Mouse (Mus musculus) midbrain, embryonic 12.5 days (tissue): ENCODE results near the gene Lrrc71. TPM values are rescaled to one million over a fixed set of nuclear protein-coding genes. Genes with fewer than 3 reads are reported as not detected.

Experiments used
- ATAC-seq: fragments of 200-750 bp; cut with Nextera tagmentation; 2 replicates; pipeline ENCODE4 v1.8.0; 2017; ENCODE audit warnings: low read depth, moderate TSS enrichment, moderate library complexity; ENCODE audit not compliant: low FRiP score
- H3K27ac ChIP-seq: fragments of 300-500 bp; sonication (generic); replicated peaks from 2 replicates; pipeline ENCODE4 v1.5.1; 2016; ENCODE audit warnings: mild to moderate bottlenecking
- H3K27me3 ChIP-seq: fragments of 300-500 bp; sonication (generic); 2 replicates; pipeline ENCODE4 v1.6.1; 2016; ENCODE audit warnings: mild to moderate bottlenecking
- H3K36me3 ChIP-seq: fragments of 300-500 bp; sonication (generic); 2 replicates; pipeline ENCODE4 v1.6.1; 2016
- H3K4me1 ChIP-seq: fragments of 300-500 bp; sonication (generic); 2 replicates; pipeline ENCODE4 v1.6.1; 2016
- H3K4me2 ChIP-seq: fragments of 300-500 bp; sonication (generic); replicated peaks from 2 replicates; pipeline ENCODE4 v1.6.1; 2016; ENCODE audit warnings: mild to moderate bottlenecking, moderate library complexity
- H3K4me3 ChIP-seq: fragments of 300-500 bp; sonication (generic); 2 replicates; pipeline ENCODE4 v1.5.1; 2016; ENCODE audit warnings: mild to moderate bottlenecking
- H3K9ac ChIP-seq: fragments of 300-500 bp; sonication (generic); replicated peaks from 2 replicates; pipeline ENCODE4 v1.6.1; 2016; ENCODE audit warnings: mild to moderate bottlenecking, moderate library complexity
- H3K9me3 ChIP-seq: fragments of 300-500 bp; sonication (generic); 2 replicates; pipeline ENCODE4 v1.6.1; 2016; ENCODE audit warnings: mild to moderate bottlenecking
- WGBS: fragments of 180-500 bp; shearing (Covaris S2); methylation state at CpG from one replicate; pipeline ENCODE4 v1.1.7; 2016; 5-methylcytosine and 5-hydroxymethylcytosine counted together
- polyA plus RNA-seq: library from polyadenylated mRNA; unstranded; fragments of >200 nt; fragmentation: Nextera tagmentation; extraction: Ambion mirVana; gene quantifications from 2 replicates; pipeline ENCODE4 v1.2.1, GENCODE M21; 2016

The Lrrc71 gene
- polyA plus RNA-seq, 1 experiment from 2014 or later: 0.73 TPM

- WGBS: 49% methylated on average over 6 of the region's 6 CpGs
- H3K27ac ChIP-seq: no peak overlapping the region
- ATAC-seq: no peak
- no peak overlapping the region for H3K4me2 ChIP-seq
- no peak overlapping the region for H3K9ac ChIP-seq
- no peaks in the 10 kb centered on the region for H3K9me3 ChIP-seq
- H3K27me3 ChIP-seq: peaks cover 61% of the 10 kb centered on the region
- H3K4me3 ChIP-seq: no peak overlapping the region
- H3K36me3 ChIP-seq: no peaks in the 10 kb centered on the region
- peaks cover 6% of the 10 kb centered on the region; the same call in 1 of the 2 replicates for H3K4me1 ChIP-seq
Measured at GRCm38 (mm10) chr3:87771088-87771487, 22.7 kb upstream of the Lrrc71 start.

- H3K9me3 ChIP-seq: no peaks in the 10 kb centered on the region
- H3K4me2 ChIP-seq: no peak overlapping the region
- H3K4me3 ChIP-seq: no peak overlapping the region
- H3K27me3 ChIP-seq: peaks cover 61% of the 10 kb centered on the region
- H3K4me1 ChIP-seq: peaks cover 6% of the 10 kb centered on the region; the same call in 1 of the 2 replicates
- no peaks in the 10 kb centered on the region for H3K36me3 ChIP-seq
- under 1% methylated on average over 4 of the region's 4 CpGs for WGBS
- H3K9ac ChIP-seq: no peak overlapping the region
- ATAC-seq: no peak
- no peak overlapping the region for H3K27ac ChIP-seq
Measured at GRCm38 (mm10) chr3:87770280-87770679, 21.9 kb upstream of the Lrrc71 start.

GRCm38 (mm10) chr3:87769506-87769905 is 21.1 kb upstream of the Lrrc71 start:
- no peak for ATAC-seq
- Histone ChIP-seq H3K27me3 (peaks cover 67% of the 10 kb centered on the region), H3K4me2 (no peak overlapping the region), H3K9ac (no peak overlapping the region), H3K9me3 (no peaks in the 10 kb centered on the region), H3K4me1 (peaks cover 7% of the 10 kb centered on the region; the same call in 1 of the 2 replicates), H3K36me3 (no peaks in the 10 kb centered on the region), H3K4me3 (no peak overlapping the region), H3K27ac (no peak overlapping the region)
- WGBS: 78% methylated on average over 8 of the region's 8 CpGs

- H3K4me1 ChIP-seq: peaks cover 12% of the 10 kb centered on the region
- WGBS: 3% methylated on average over 37 of the region's 37 CpGs
- H3K36me3 ChIP-seq: no peaks in the 10 kb centered on the region
- peak overlapping the region; percentile 46; the same call in 1 of the 2 replicates for H3K9ac ChIP-seq
- 0 out of 2 replicates have a peak overlapping the region, but pooled peaks have one; percentile 30 for H3K27ac ChIP-seq
- ATAC-seq: 0 out of 2 replicates have a peak, but pooled peaks have one; percentile 48
- no peaks in the 10 kb centered on the region for H3K9me3 ChIP-seq
- H3K4me3 ChIP-seq: peak overlapping the region; percentile 36
- H3K27me3 ChIP-seq: peaks cover 74% of the 10 kb centered on the region
- peak overlapping the region; percentile 47 for H3K4me2 ChIP-seq
Measured at GRCm38 (mm10) chr3:87768844-87769243, 20.4 kb upstream of the Lrrc71 start.

GRCm38 (mm10) chr3:87768431-87768830 is 20.0 kb upstream of the Lrrc71 start:
- 59% methylated on average over 6 of the region's 6 CpGs for WGBS
- Histone ChIP-seq H3K4me2 (peak overlapping the region; percentile 47), H3K4me1 (peaks cover 16% of the 10 kb centered on the region), H3K9ac (peak overlapping the region; percentile 46; the same call in 1 of the 2 replicates), H3K27me3 (peaks cover 76% of the 10 kb centered on the region), H3K27ac (0 out of 2 replicates have a peak overlapping the region, but pooled peaks have one; percentile 30), H3K36me3 (no peaks in the 10 kb centered on the region), H3K9me3 (no peaks in the 10 kb centered on the region), H3K4me3 (peak overlapping the region; percentile 36)
- ATAC-seq: no peak

- no peak overlapping the region for H3K9ac ChIP-seq
- 57% methylated on average over 8 of the region's 8 CpGs for WGBS
- no peaks in the 10 kb centered on the region for H3K36me3 ChIP-seq
- H3K4me1 ChIP-seq: peaks cover 19% of the 10 kb centered on the region
- no peak overlapping the region for H3K27ac ChIP-seq
- no peaks in the 10 kb centered on the region for H3K9me3 ChIP-seq
- no peak overlapping the region for H3K4me2 ChIP-seq
- peaks cover 78% of the 10 kb centered on the region for H3K27me3 ChIP-seq
- no peak for ATAC-seq
- 0 out of 2 replicates have a peak overlapping the region, but pooled peaks have one; percentile 3 for H3K4me3 ChIP-seq
Measured at GRCm38 (mm10) chr3:87767764-87768163, 19.3 kb upstream of the Lrrc71 start.

GRCm38 (mm10) chr3:87766284-87766667 is 17.9 kb upstream of the Lrrc71 start:
- H3K9ac ChIP-seq: no peak overlapping the region
- no peak overlapping the region for H3K4me3 ChIP-seq
- H3K9me3 ChIP-seq: no peaks in the 10 kb centered on the region
- peaks cover 19% of the 10 kb centered on the region for H3K4me1 ChIP-seq
- no peak overlapping the region for H3K4me2 ChIP-seq
- ATAC-seq: no peak
- H3K27ac ChIP-seq: no peak overlapping the region
- no peaks in the 10 kb centered on the region for H3K36me3 ChIP-seq
- 84% methylated on average over 3 of the region's 3 CpGs for WGBS
- peaks cover 71% of the 10 kb centered on the region for H3K27me3 ChIP-seq

- H3K9ac ChIP-seq: no peak overlapping the region
- ATAC-seq: no peak
- no peak overlapping the region for H3K4me2 ChIP-seq
- H3K9me3 ChIP-seq: no peaks in the 10 kb centered on the region
- peaks cover 74% of the 10 kb centered on the region for H3K27me3 ChIP-seq
- H3K27ac ChIP-seq: 0 out of 2 replicates have a peak overlapping the region, but pooled peaks have one; percentile 10
- WGBS: 81% methylated on average over 5 of the region's 5 CpGs
- peaks cover 19% of the 10 kb centered on the region for H3K4me1 ChIP-seq
- no peak overlapping the region for H3K4me3 ChIP-seq
- H3K36me3 ChIP-seq: no peaks in the 10 kb centered on the region
Measured at GRCm38 (mm10) chr3:87765631-87766283, 17.3 kb upstream of the Lrrc71 start.

GRCm38 (mm10) chr3:87765091-87765490 is 16.7 kb upstream of the Lrrc71 start:
- 0 out of 2 replicates have a peak overlapping the region, but pooled peaks have one; percentile 39 for H3K27ac ChIP-seq
- no peak overlapping the region for H3K9ac ChIP-seq
- no peak overlapping the region for H3K4me3 ChIP-seq
- 16% methylated on average over 10 of the region's 10 CpGs for WGBS
- no peak overlapping the region for H3K4me2 ChIP-seq
- no peaks in the 10 kb centered on the region for H3K36me3 ChIP-seq
- no peaks in the 10 kb centered on the region for H3K9me3 ChIP-seq
- H3K4me1 ChIP-seq: peaks cover 19% of the 10 kb centered on the region
- no peak for ATAC-seq
- H3K27me3 ChIP-seq: peaks cover 74% of the 10 kb centered on the region

GRCm38 (mm10) chr3:87764506-87764905 is 16.1 kb upstream of the Lrrc71 start:
- Histone ChIP-seq H3K27ac (0 out of 2 replicates have a peak overlapping the region, but pooled peaks have one; percentile 39), H3K4me3 (no peak overlapping the region), H3K36me3 (no peaks in the 10 kb centered on the region), H3K9me3 (no peaks in the 10 kb centered on the region), H3K4me1 (peaks cover 19% of the 10 kb centered on the region), H3K27me3 (peaks cover 69% of the 10 kb centered on the region), H3K4me2 (no peak overlapping the region), H3K9ac (no peak overlapping the region)
- no peak for ATAC-seq
- WGBS: 51% methylated on average over 10 of the region's 10 CpGs

GRCm38 (mm10) chr3:87763683-87764289 is 15.4 kb upstream of the Lrrc71 start:
- Histone ChIP-seq H3K4me2 (no peak overlapping the region), H3K27me3 (peaks cover 65% of the 10 kb centered on the region), H3K36me3 (no peaks in the 10 kb centered on the region), H3K4me1 (peaks cover 17% of the 10 kb centered on the region), H3K27ac (no peak overlapping the region), H3K9me3 (no peaks in the 10 kb centered on the region), H3K9ac (no peak overlapping the region), H3K4me3 (no peak overlapping the region)
- no peak for ATAC-seq
- 25% methylated on average over 14 of the region's 15 CpGs for WGBS

- ATAC-seq: no peak
- H3K36me3 ChIP-seq: no peaks in the 10 kb centered on the region
- no peak overlapping the region for H3K4me2 ChIP-seq
- no peak overlapping the region for H3K27ac ChIP-seq
- no peak overlapping the region for H3K9ac ChIP-seq
- no peak overlapping the region for H3K4me3 ChIP-seq
- H3K4me1 ChIP-seq: peaks cover 16% of the 10 kb centered on the region
- H3K9me3 ChIP-seq: no peaks in the 10 kb centered on the region
- WGBS: 63% methylated on average over 4 of the region's 4 CpGs
- peaks cover 62% of the 10 kb centered on the region for H3K27me3 ChIP-seq
Measured at GRCm38 (mm10) chr3:87763202-87763601, 14.8 kb upstream of the Lrrc71 start.
